Mouse (Mus musculus) erythroblast, embryonic 14.5 days (primary cell): Measurements from ENCODE around the gene Ntn5. TPM values are rescaled to one million over a fixed set of nuclear protein-coding genes. Genes with fewer than 3 reads are reported as not detected.

ENCODE experiments used
- H3K27me3 ChIP-seq: 2 replicates; pipeline ENCODE4 v1.6.1; 2012; ENCODE audit warnings: inconsistent platforms; ENCODE audit not compliant: control insufficient read depth
- H3K36me3 ChIP-seq: 2 replicates; pipeline ENCODE4 v1.6.1; 2012; ENCODE audit warnings: mild to moderate bottlenecking, inconsistent platforms; ENCODE audit not compliant: control insufficient read depth
- H3K4me1 ChIP-seq: 2 replicates; pipeline ENCODE4 v1.6.1; 2012; ENCODE audit warnings: inconsistent platforms; ENCODE audit not compliant: control insufficient read depth
- H3K4me3 ChIP-seq: replicated peaks from 2 replicates; pipeline ENCODE3; 2012; ENCODE audit warnings: moderate library complexity, mild to moderate bottlenecking, inconsistent platforms
- H3K9me3 ChIP-seq: 2 replicates; pipeline ENCODE4 v1.6.1; 2012; ENCODE audit warnings: low read length, inconsistent platforms, mixed read lengths; ENCODE audit not compliant: control insufficient read depth
- GATA1 ChIP-seq: IDR thresholded peaks from 2 replicates; pipeline ENCODE4 v1.6.1; 2012; ENCODE audit warnings: low read length, inconsistent platforms, mixed read lengths
- TAL1 ChIP-seq: IDR thresholded peaks from 3 replicates; pipeline ENCODE4 v1.6.1; 2012; ENCODE audit warnings: low read length, inconsistent platforms, mixed read lengths
- polyA plus RNA-seq: library from polyadenylated mRNA; stranded (reverse); fragments of >175 nt; gene quantifications from 2 replicates; pipeline ENCODE4 v1.2.3, GENCODE M21; 2012

Ntn5 gene
- polyA plus RNA-seq, 1 experiment = not detected

DNA sequence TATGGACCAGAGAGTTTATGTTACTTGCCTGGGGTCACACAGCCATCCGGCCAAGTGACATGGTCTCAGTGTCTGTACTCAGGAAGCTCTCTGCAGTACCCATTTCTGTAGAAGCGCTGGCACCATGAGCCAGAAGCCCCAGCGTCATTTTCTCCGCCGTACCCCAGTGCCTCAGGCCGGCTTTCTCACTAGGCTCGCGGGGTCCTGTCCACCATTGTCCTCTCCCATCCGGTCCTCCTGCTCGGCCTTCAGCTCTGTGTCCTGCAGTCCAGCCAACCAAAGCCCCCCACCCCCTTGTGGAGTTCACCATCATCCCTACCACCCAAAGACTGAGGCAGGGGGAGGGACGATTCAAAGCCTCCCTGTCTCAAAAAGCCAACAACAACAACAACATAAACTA lies 17.8 kb downstream of the Ntn5 start:
- peaks cover 57% of the 10 kb centered on the region for H3K27me3 ChIP-seq

DNA sequence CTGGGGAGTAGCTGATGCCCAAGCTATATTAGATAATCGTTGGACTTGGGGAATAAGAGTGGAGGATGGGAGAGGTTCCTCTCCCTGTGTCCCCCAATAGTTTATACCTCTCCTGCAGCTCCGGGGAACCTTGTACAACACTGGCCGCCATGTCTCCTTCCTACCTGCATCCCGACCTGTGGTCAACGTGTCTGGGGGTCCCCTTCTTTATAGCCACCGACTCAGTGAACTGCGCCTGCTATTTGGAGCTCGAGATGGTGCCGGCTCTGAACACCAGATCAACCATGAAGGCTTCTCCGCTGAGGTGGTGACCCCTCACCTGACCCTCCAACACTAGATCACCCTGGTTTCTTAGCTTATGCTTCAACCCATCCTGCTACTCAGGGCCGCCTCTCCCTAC lies 18.5 kb downstream of the Ntn5 start:
- Histone ChIP-seq H3K4me3 (no peak overlapping the region), H3K36me3 (no peaks in the 10 kb centered on the region), H3K9me3 (peaks cover 2% of the 10 kb centered on the region; the same call in 1 of the 2 replicates), H3K4me1 (peaks cover 38% of the 10 kb centered on the region), H3K27me3 (peaks cover 57% of the 10 kb centered on the region)
- TF ChIP-seq TAL1 (no peak), GATA1 (no peak)

More for the DNA sequence above, 17.8 kb downstream of the Ntn5 start:
- Histone ChIP-seq H3K4me3 (no peak overlapping the region), H3K9me3 (peaks cover 2% of the 10 kb centered on the region; the same call in 1 of the 2 replicates), H3K4me1 (peaks cover 31% of the 10 kb centered on the region), H3K36me3 (no peaks in the 10 kb centered on the region)
- TF ChIP-seq TAL1 (no peak), GATA1 (no peak)

DNA sequence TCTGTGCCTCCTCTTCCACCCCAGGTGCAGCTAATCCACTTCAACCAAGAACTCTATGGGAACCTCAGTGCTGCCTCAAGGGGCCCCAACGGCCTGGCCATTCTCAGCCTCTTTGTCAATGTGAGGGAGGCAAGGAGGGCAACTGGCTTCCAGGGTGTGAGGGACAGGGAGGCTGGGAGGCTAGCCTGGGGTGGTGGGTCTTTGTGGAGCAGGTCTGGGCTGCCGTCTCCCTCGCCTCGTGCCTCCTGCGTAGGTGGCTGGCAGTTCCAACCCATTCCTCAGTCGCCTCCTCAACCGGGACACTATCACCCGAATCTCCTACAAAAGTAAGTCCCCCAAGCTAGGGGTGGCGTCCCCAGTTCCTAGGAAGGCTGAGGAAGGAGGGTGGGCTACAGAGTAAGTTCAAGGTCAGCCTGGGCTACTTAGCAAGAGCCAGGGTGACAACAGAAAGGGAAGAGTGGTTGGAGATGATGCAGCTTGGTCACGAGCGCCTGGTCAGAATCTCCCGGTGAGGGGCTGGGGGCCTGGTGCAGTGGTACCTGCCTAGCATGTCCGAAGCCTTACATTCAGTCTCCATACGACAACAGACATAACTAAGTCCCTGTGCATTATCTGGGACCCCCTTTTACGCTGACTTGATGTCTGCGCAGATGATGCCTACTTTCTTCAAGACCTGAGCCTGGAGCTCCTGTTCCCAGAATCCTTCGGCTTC lies 19.1 kb downstream of the Ntn5 start:
- Histone ChIP-seq H3K9me3 (peaks cover 2% of the 10 kb centered on the region; the same call in 1 of the 2 replicates), H3K4me1 (peaks cover 45% of the 10 kb centered on the region), H3K36me3 (no peaks in the 10 kb centered on the region), H3K4me3 (no peak overlapping the region), H3K27me3 (peaks cover 54% of the 10 kb centered on the region)
- TF ChIP-seq GATA1 (no peak), TAL1 (no peak)

DNA sequence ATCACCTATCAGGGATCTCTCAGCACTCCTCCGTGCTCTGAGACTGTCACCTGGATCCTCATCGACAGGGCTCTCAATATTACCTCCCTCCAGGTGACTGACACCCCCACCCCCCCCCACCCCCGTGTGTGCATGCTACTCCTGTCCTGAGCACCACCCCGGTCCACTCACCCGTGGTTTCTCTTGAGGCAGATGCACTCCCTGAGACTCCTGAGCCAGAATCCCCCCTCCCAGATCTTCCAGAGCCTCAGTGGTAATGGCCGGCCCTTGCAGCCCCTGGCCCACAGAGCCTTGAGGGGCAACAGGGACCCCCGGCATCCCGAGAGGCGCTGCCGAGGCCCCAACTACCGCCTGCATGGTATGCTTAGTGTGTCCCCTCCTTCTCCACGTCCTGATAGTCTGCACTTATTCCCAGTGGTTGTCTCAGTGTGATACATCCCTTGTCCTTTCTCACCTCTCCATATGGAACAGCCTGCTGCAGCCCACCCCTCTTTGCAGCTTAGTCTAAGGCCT lies 19.8 kb downstream of the Ntn5 start:
- peak overlapping the region; percentile 67 for H3K4me3 ChIP-seq
- no peaks in the 10 kb centered on the region for H3K36me3 ChIP-seq
- peaks cover 48% of the 10 kb centered on the region for H3K27me3 ChIP-seq
- TF ChIP-seq GATA1 (no peak), TAL1 (no peak)
- H3K4me1 ChIP-seq = peaks cover 51% of the 10 kb centered on the region
- H3K9me3 ChIP-seq = peaks cover 2% of the 10 kb centered on the region; the same call in 1 of the 2 replicates

DNA sequence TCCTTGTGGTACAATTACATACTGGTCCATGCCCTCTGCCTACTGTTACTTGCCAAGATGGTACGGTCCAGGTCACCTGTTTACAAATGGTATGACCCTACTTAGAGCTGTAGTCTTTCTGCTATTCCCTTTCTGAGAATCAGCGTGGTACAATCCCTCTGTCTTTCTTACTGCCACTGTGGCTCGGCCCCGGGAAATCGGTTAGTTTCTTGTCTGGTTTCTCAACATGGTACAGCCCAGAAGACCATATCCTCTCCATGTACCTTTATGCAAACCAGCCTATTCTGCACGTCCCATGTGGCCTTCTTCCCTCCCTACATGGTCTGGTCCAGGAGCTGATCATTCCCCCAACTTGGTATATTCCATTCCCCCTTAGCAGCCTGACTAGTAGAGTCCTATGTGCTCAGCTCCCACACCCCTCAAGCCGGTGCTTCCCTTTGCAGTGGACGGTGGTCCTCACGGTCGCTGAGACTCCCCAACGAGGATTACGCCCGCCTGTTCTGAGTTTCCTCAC lies 20.3 kb downstream of the Ntn5 start:
- Histone ChIP-seq H3K36me3 (no peaks in the 10 kb centered on the region), H3K4me3 (peak overlapping the region; percentile 67), H3K9me3 (peaks cover 2% of the 10 kb centered on the region; the same call in 1 of the 2 replicates), H3K4me1 (peaks cover 52% of the 10 kb centered on the region), H3K27me3 (peaks cover 43% of the 10 kb centered on the region)
- TF ChIP-seq GATA1 (no peak), TAL1 (no peak)

DNA sequence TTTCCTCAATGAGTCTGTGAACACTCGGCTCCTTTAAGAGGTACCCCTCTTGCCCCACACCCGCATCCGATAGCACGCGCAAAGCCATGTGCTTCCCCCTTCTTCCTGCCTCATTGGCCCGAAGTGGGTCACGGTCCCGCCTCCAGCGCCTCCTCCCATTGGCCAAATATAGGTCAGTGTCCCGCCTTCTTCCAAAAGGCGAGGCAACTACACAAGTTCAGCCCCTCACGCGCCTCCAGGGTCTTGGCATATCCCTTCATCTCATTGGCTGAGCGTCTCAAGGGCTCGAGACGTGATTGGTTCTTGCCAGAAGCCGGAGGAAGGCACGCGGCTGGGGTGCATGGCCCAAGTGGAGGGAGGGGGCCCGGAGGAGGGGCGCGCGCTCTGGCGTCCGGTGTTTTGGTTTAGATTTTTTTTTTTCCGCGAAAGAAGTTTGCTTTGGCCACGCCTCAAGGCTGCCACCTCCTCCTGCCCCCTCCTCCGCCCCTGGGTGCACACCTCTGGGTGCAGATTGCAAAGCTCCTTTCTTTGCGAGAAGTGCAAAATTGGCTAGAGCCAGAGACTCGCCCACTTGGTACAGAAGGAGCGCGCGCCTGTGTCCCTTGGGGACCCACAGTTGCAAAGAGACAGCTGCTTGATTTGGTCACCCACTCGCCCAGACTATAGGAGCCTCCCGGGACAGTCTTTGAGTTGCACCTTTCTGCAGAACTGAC lies 21.1 kb downstream of the Ntn5 start, which contains the start of gene Dbp:
Dbp (plus strand) TSS at position 359 of the 713 bp plus-strand sequence.
- TF ChIP-seq GATA1 (no peak), TAL1 (no peak)
- H3K9me3 ChIP-seq = 0 out of 2 replicates have a peak, but pooled peaks cover 2% of the 10 kb centered on the region
- H3K36me3 ChIP-seq = peaks cover 2% of the 10 kb centered on the region
- peak within 1 kb of the TSS; percentile 67 for H3K4me3 ChIP-seq
- peaks cover 35% of the 10 kb centered on the region for H3K27me3 ChIP-seq
- peaks cover 52% of the 10 kb centered on the region for H3K4me1 ChIP-seq

DNA sequence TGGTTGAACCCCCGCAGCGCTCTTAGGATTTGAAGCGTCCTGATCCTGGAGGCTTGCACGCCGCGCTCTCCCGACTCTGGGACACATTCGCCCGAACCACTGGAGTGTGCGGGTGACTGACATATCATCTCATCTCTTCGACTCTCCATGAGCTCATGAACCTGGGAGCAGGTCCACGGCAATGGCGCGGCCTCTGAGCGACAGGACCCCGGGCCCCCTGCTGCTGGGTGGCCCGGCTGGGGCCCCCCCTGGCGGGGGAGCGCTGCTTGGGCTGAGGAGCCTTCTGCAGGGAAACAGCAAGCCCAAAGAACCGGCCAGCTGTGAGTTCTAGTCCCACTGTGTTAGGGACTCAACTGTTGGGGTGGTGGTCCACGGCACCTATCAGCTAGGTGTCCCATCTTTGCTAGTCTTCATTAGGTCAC lies 21.6 kb downstream of the Ntn5 start:
- Histone ChIP-seq H3K4me1 (peaks cover 52% of the 10 kb centered on the region), H3K4me3 (peak overlapping the region; percentile 67)
- no peak for TF ChIP-seq GATA1
- TF ChIP-seq TAL1 = no peak

DNA sequence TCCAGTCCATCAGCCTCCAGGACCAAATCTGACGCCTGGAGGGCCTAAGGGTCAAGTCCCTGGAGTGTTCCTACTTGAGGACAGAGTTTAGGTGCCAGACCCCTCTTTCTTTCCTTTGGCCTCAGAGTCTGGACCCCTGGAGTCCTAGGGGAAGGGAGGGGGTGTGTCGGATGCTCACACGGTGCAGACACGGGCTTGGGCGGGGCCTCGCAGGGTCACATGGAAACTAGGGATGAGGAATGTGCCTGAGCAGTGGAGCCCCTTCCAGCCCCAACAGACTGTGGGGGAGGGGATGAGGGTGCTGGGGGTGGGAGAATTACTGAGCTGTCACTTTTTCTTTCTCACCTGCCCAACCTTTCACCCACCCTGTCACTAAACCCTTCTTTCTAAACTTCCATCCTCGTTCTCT lies 22.1 kb downstream of the Ntn5 start:
- peak overlapping the region; percentile 67 for H3K4me3 ChIP-seq
- peaks cover 25% of the 10 kb centered on the region for H3K27me3 ChIP-seq
- TF ChIP-seq TAL1 = no peak
- no peak for TF ChIP-seq GATA1
- H3K36me3 ChIP-seq = peaks cover 12% of the 10 kb centered on the region
- peaks cover 52% of the 10 kb centered on the region for H3K4me1 ChIP-seq
- no peaks in the 10 kb centered on the region for H3K9me3 ChIP-seq

More for the DNA sequence above, 21.6 kb downstream of the Ntn5 start:
- Histone ChIP-seq H3K9me3 (0 out of 2 replicates have a peak, but pooled peaks cover 2% of the 10 kb centered on the region), H3K36me3 (peaks cover 7% of the 10 kb centered on the region), H3K27me3 (peaks cover 29% of the 10 kb centered on the region)
